Comparison of ENCODE assay signal across 9 mouse cellular contexts in the genomic region with DNA sequence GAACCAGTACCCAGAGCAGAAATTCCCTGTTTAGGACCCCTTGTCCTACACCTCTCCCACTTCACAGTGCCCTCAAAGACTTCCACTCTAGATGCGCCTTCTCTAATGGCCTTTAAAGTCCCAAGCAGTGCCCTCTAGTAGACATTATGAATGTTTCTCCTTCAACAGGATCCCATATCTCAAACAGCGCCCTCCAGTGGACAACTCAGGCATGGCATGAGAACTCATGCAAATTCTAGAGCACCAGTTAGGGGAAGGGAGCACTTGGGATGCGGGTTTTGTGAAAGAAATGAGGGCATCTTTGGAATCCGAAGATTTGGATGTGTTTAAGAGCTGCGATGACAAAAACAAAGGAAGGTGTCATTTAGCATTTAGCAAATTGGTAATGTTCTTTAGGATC. TPM values are rescaled to one million over a fixed set of nuclear protein-coding genes. Genes with fewer than 3 reads are reported as not detected.
A peak's percentile ranks its signal among the peaks of the same experiment; 100 is the strongest.
DNase-seq lines count a peak whose midpoint lies in the region; TF ChIP-seq lines count a peak whose summit lies in the region.
"Had no signal": no experiment of that assay in that cellular context is flagged by ENCODE, and none has a peak within 500 bp of the region (broad histone marks: within the 10 kb centered on the region; RNA-seq: fewer than 3 reads in every experiment).

No protein-coding gene starts in this region.

- no peak for TF ChIP-seq POLR2A in small intestine, adult 2 months (IDR thresholded peaks at IDR 0.05; ENCODE audit: low read depth, low read length)

- DNase-seq in heart, postnatal 4 days = peak; percentile 67
- DNase-seq in heart, adult 8-10 months (ENCODE audit: low spot score) = no peak
- peak; percentile 70 for DNase-seq in spleen, adult 12 weeks (ENCODE audit: low spot score)
- no peak for DNase-seq in spleen, postnatal 36 days (ENCODE audit: low spot score in 2 of 2)
- DNase-seq in cerebellum, adult 9-11 months = peak; percentile 52
- DNase-seq in Muller cell, postnatal 12 days (ENCODE audit: inconsistent ontology term) = no peak
- DNase-seq in gastrocnemius, postnatal 14 days = no peak

- H3K27ac ChIP-seq in small intestine, adult 2 months (ENCODE audit: insufficient read depth, low read depth, low read length) = no peak overlapping the region
- H3K27ac ChIP-seq: heart, embryonic 15.5 days had no signal

- peaks cover 21% of the 10 kb centered on the region for H3K27me3 ChIP-seq in small intestine, adult 2 months (ENCODE audit: control insufficient read depth, insufficient read depth, low read length)

- H3K36me3 ChIP-seq in small intestine, adult 2 months (ENCODE audit: control insufficient read depth, insufficient read depth, low read length) = no peaks in the 10 kb centered on the region
- H3K36me3 ChIP-seq: heart, embryonic 15.5 days had no signal

- WGBS in small intestine, adult 2 months = 66% methylated on average over 5 of the region's 5 CpGs

- peak; percentile 60; the same call in 1 of the 2 replicates for TF ChIP-seq CTCF in small intestine, adult 2 months (IDR thresholded peaks at IDR 0.05; ENCODE audit: extremely low read depth, insufficient read length, insufficient replicate concordance, low read depth, low read length)

- H3K4me1 ChIP-seq in small intestine, adult 2 months (ENCODE audit: control insufficient read depth, insufficient read depth, insufficient read length, low read length) = peaks cover 36% of the 10 kb centered on the region

- no peak overlapping the region for H3K4me3 ChIP-seq in small intestine, adult 2 months (ENCODE audit: low read depth, low read length)
- H3K4me3 ChIP-seq: heart, embryonic 15.5 days had no signal

- intact Hi-C loops in gastrocnemius, postnatal 14 days (cut with DNase I; ENCODE audit: low total_unique reads) = no loop called here

RNA-seq across cellular contexts. Expression of a gene that starts 2.3 kb away (rescaled TPM):
- 1 to 10 TPM; 3.9 to 4.3 TPM for total RNA-seq in heart, postnatal 4 days (2021)
- total RNA-seq in heart, adult 8-10 months (2022) = 1 to 10 TPM; 1.5 to 3.3 (median 1.9) TPM
- 5.1 and 5.3 TPM in 2 replicates for polyA plus RNA-seq in small intestine, adult 2 months (2012; rRNA removed)
- 10 to 100 TPM; 48.8 to 59.8 TPM for total RNA-seq in gastrocnemius, postnatal 14 days (2021)

RNA-seq across cellular contexts. Expression of a gene that starts 9.4 kb away (rescaled TPM):
- 1 to 10 TPM; 7.5 to 8.0 TPM for total RNA-seq in heart, postnatal 4 days (2021)
- total RNA-seq in heart, adult 8-10 months (2022) = 10 to 100 TPM in 2 of 4 experiments, 1 to 10 TPM in 2; 7.7 to 10.4 (median 9.7) TPM
- 7.0 and 10.9 TPM in 2 replicates for polyA plus RNA-seq in small intestine, adult 2 months (2012; rRNA removed)
- total RNA-seq in gastrocnemius, postnatal 14 days (2021) = 10 to 100 TPM; 30.5 to 36.3 TPM

RNA-seq across cellular contexts. Expression of a gene that starts 22.4 kb away (rescaled TPM):
- total RNA-seq in heart, postnatal 4 days (2021) = 100 to 1,000 TPM; 108 to 119 TPM
- total RNA-seq in heart, adult 8-10 months (2022) = 10 to 100 TPM; 54.4 to 62.6 (median 60.3) TPM
- 60.3 and 109 TPM in 2 replicates for polyA plus RNA-seq in small intestine, adult 2 months (2012; rRNA removed)
- total RNA-seq in gastrocnemius, postnatal 14 days (2021) = 10 to 100 TPM; 39.0 to 40.6 TPM

RNA-seq across cellular contexts. Expression of a gene that starts 29.2 kb away (rescaled TPM):
- total RNA-seq in heart, postnatal 4 days (2021) = 10 to 100 TPM; 32.5 to 36.0 TPM
- 10 to 100 TPM; 11.5 to 13.2 (median 12.4) TPM for total RNA-seq in heart, adult 8-10 months (2022)
- 7.6 and 8.2 TPM in 2 replicates for polyA plus RNA-seq in small intestine, adult 2 months (2012; rRNA removed)
- total RNA-seq in gastrocnemius, postnatal 14 days (2021) = 1 to 10 TPM; 7.9 to 9.6 TPM

RNA-seq across cellular contexts. Expression of a gene that starts 48.4 kb away (rescaled TPM):
- 1 to 10 TPM; 5.0 to 5.5 TPM for total RNA-seq in heart, postnatal 4 days (2021)
- 1 to 10 TPM; 1.3 to 2.1 (median 2.0) TPM for total RNA-seq in heart, adult 8-10 months (2022)
- polyA plus RNA-seq in small intestine, adult 2 months (2012; rRNA removed) = 9.2 and 14.8 TPM in 2 replicates
- 1 to 10 TPM; 3.1 to 3.3 TPM for total RNA-seq in gastrocnemius, postnatal 14 days (2021)

Comparison
In these comparisons a context has a peak if more than half of its experiments do, and no peak if none do; other contexts are left out.
1. DNase-seq: peak in heart, postnatal 4 days (single experiment), spleen, adult 12 weeks (single experiment) and cerebellum, adult 9-11 months (single experiment); none in heart, adult 8-10 months (single experiment), spleen, postnatal 36 days (0 of 2), Muller cell, postnatal 12 days (single experiment) and gastrocnemius, postnatal 14 days (single experiment).
2. RNA of a gene that starts 2.3 kb away (total RNA-seq): 48.8 to 59.8 TPM in gastrocnemius, postnatal 14 days; 3.9 to 4.3 TPM in heart, postnatal 4 days and 1.5 to 3.3 TPM in heart, adult 8-10 months; every median in the first group is over 4 times any median in the second.